Mouse (Mus musculus) forebrain, embryonic 11.5 days (tissue): ENCODE results near the gene Acot11. TPM values are rescaled to one million over a fixed set of nuclear protein-coding genes. Genes with fewer than 3 reads are reported as not detected.
A peak's percentile ranks its signal among the peaks of the same experiment; 100 is the strongest.
"Not testable (repeated sequence)": the region's sequence is repeated elsewhere in the genome, so short reads cannot be mapped to it uniquely, and the experiment has no call there.

Experiments
- ATAC-seq: fragments of 200-750 bp; cut with Nextera tagmentation; replicated peaks from 2 replicates; pipeline ENCODE4 v1.8.0; 2017; ENCODE audit warnings: moderate TSS enrichment; ENCODE audit not compliant: low FRiP score
- DNase-seq: peaks from one replicate; pipeline ENCODE4 v3.0.0-alpha.2; 2017; ENCODE audit warnings: low spot score
- H3K27ac ChIP-seq: fragments of 300-500 bp; sonication (generic); 2 replicates; pipeline ENCODE4 v1.5.1; 2014; ENCODE audit warnings: low read depth, low read length
- H3K27me3 ChIP-seq: fragments of 300-500 bp; sonication (generic); 2 replicates; pipeline ENCODE4 v1.6.1; 2014; ENCODE audit warnings: mild to moderate bottlenecking, low read length, mixed read lengths; ENCODE audit not compliant: control insufficient read depth, insufficient read depth
- H3K36me3 ChIP-seq: fragments of 300-500 bp; sonication (generic); 2 replicates; pipeline ENCODE4 v1.6.1; 2014; ENCODE audit warnings: mild to moderate bottlenecking, low read length, moderate library complexity, mixed read lengths; ENCODE audit not compliant: control insufficient read depth, insufficient read depth
- H3K4me1 ChIP-seq: fragments of 300-500 bp; sonication (generic); replicated peaks from 2 replicates; pipeline ENCODE4 v1.6.1; 2014; ENCODE audit warnings: low read length, mixed read lengths; ENCODE audit not compliant: control insufficient read depth, insufficient read depth
- H3K4me2 ChIP-seq: fragments of 300-500 bp; sonication (generic); 2 replicates; pipeline ENCODE4 v1.6.1; 2014; ENCODE audit warnings: low read depth, mild to moderate bottlenecking, low read length, moderate library complexity, mixed read lengths; ENCODE audit not compliant: severe bottlenecking
- H3K4me3 ChIP-seq: fragments of 300-500 bp; sonication (generic); 2 replicates; pipeline ENCODE4 v1.5.1; 2014; ENCODE audit warnings: low read depth, low read length
- H3K9ac ChIP-seq: fragments of 300-500 bp; sonication (generic); 2 replicates; pipeline ENCODE4 v1.6.1; 2014; ENCODE audit warnings: low read length
- H3K9me3 ChIP-seq: fragments of 300-500 bp; sonication (generic); 2 replicates; pipeline ENCODE4 v1.6.1; 2016; ENCODE audit warnings: low read length, mixed read lengths; ENCODE audit not compliant: control insufficient read depth
- WGBS: fragments of 180-500 bp; shearing (Covaris S2); extraction: QIAGEN DNeasy Blood & Tissue Kit; methylation state at CpG from one replicate; pipeline ENCODE4 v1.1.7; 2014; 5-methylcytosine and 5-hydroxymethylcytosine counted together
- polyA plus RNA-seq: library from polyadenylated mRNA; unstranded; fragments of >200 nt; fragmentation: Nextera tagmentation; extraction: Ambion mirVana; gene quantifications from 2 replicates; pipeline ENCODE4 v1.2.1, GENCODE M21; 2014

Gene Acot11
- polyA plus RNA-seq, 1 experiment from 2014 or later, result 1.8 TPM

GRCm38 (mm10) chr4:106747001-106747580 is 57.7 kb downstream of the Acot11 start:
- DNase-seq (no peak), ATAC-seq (no peak)
- no peaks in the 10 kb centered on the region for H3K27me3 ChIP-seq
- peaks cover 2% of the 10 kb centered on the region; the same call in 1 of the 2 replicates for H3K4me1 ChIP-seq
- H3K4me2 ChIP-seq, result no peak overlapping the region
- H3K9me3 ChIP-seq, result no peaks in the 10 kb centered on the region
- H3K36me3 ChIP-seq, result no peaks in the 10 kb centered on the region
- no peak overlapping the region for H3K27ac ChIP-seq
- H3K9ac ChIP-seq, result no peak overlapping the region
- WGBS, result 88% methylated on average over 1 of the region's 1 CpGs
- H3K4me3 ChIP-seq, result no peak overlapping the region

GRCm38 (mm10) chr4:106745862-106746261 is 58.9 kb downstream of the Acot11 start:
- no peak overlapping the region for H3K4me3 ChIP-seq
- H3K4me1 ChIP-seq, result peaks cover 2% of the 10 kb centered on the region; the same call in 1 of the 2 replicates
- no peak overlapping the region for H3K9ac ChIP-seq
- H3K27ac ChIP-seq, result no peak overlapping the region
- H3K9me3 ChIP-seq, result no peaks in the 10 kb centered on the region
- no peaks in the 10 kb centered on the region for H3K36me3 ChIP-seq
- no peak for ATAC-seq
- DNase-seq, result no peak
- H3K4me2 ChIP-seq, result no peak overlapping the region
- H3K27me3 ChIP-seq, result no peaks in the 10 kb centered on the region
- WGBS, result 84% methylated on average over 7 of the region's 7 CpGs

DNA sequence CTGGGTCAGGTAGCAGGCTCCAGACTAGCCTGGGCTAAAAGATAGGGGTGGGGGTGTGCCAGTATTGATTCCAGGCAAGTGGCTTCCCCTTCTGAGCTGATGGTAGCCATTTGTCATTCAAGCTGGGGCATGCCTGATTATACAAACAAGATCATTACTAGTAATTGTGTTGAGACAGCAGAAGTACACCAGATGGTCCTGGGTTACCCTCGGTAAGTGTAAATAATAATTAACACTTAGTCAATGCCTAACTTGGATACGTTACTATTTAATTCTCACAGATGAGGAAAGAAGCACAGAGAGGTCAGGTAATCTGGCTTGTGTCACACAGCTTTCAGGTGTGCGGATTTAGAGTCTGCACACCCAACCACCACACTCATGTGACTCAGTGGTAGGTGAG is 66.9 kb downstream of the Acot11 start:
- 79% methylated on average over 3 of the region's 3 CpGs for WGBS

DNA sequence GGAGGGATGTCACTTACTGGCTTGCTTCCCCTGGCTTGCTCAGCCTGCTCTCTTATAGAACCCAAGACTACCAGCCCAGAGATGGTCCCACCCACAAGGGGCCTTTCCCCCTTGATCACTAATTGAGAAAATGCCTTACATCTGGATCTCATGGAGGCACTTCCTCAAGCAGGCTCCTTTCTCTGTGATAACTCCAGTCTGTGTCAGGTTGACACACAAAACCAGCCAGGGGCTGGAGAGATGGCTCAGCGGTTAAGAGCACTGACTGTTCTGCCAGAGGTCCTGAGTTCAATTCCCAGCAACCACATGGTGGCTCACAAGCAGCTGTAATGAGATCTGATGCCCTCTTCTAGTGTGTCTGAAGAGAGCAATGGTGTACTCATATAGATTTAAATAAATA is 67.9 kb downstream of the Acot11 start:
- not testable (repeated sequence) for ATAC-seq, H3K4me2 ChIP-seq, H3K9ac ChIP-seq, H3K27ac ChIP-seq, DNase-seq, H3K27me3 ChIP-seq, H3K36me3 ChIP-seq, H3K4me1 ChIP-seq, H3K4me3 ChIP-seq, H3K9me3 ChIP-seq
- WGBS, result 67% methylated on average over 1 of the region's 1 CpGs

More for the DNA sequence above, 66.9 kb downstream of the Acot11 start:
- Histone ChIP-seq H3K4me3 (no peak overlapping the region), H3K27ac (no peak overlapping the region), H3K36me3 (no peaks in the 10 kb centered on the region), H3K27me3 (no peaks in the 10 kb centered on the region), H3K9ac (no peak overlapping the region), H3K4me2 (no peak overlapping the region), H3K4me1 (no peaks in the 10 kb centered on the region), H3K9me3 (no peaks in the 10 kb centered on the region)
- DNase-seq (no peak), ATAC-seq (no peak)

DNA sequence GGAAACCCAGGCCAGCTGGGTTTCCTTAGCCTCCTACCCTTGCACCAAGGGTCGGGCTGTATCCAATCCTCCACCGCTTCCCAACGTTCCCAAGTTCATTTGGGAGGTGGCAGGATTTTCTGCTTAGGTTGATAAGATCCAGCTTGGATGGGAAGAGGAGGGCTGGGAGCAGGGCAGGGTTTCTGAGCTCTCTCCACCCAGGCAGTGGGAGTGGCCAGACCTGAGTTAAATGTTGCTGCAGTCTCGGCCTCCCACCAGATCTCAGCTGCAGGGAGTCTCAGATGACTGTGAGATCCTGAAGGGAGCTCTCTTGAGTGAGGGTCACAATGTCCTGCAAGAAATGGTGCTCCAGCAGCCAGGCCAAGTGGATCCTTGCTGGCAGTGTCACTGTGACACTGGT is 71.2 kb downstream of the Acot11 start, which contains the start of gene Fam151a:
TSS of gene Fam151a (plus strand) at position 254 of the 400 bp plus-strand sequence.
- no peak within 1 kb of the TSS for H3K4me2 ChIP-seq
- ATAC-seq (no peak), DNase-seq (no peak)
- no peak within 1 kb of the TSS for H3K27ac ChIP-seq
- H3K4me3 ChIP-seq, result no peak within 1 kb of the TSS
- H3K9me3 ChIP-seq, result no peaks in the 10 kb centered on the region
- H3K9ac ChIP-seq, result no peak within 1 kb of the TSS
- 58% methylated on average over 4 of the region's 4 CpGs for WGBS
- H3K27me3 ChIP-seq, result no peaks in the 10 kb centered on the region
- no peaks in the 10 kb centered on the region for H3K36me3 ChIP-seq
- H3K4me1 ChIP-seq, result no peaks in the 10 kb centered on the region

DNA sequence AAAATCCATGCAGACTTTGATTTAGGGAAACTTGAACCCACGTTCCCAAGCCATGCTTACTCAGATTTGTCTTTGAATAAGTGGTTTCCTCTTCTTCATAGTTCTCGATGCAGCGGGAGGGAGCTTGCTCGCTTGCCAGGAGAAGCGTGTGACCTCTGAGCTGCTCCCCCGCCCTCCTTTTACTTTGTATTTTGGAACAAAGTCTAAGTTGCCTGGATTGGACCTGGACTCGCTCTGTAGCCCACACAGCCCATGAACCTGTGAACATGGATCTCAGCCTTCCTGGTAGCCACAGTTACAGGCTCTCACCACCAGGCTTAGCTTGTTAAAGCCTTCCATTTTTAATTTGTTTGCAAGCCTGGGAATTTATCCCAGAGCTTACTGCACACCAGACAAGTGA is 74.0 kb downstream of the Acot11 start, which contains the start of gene Mroh7:
TSS of gene Mroh7 (minus strand) at position 112 of the 400 bp plus-strand sequence.
- ATAC-seq, result no peak

DNA sequence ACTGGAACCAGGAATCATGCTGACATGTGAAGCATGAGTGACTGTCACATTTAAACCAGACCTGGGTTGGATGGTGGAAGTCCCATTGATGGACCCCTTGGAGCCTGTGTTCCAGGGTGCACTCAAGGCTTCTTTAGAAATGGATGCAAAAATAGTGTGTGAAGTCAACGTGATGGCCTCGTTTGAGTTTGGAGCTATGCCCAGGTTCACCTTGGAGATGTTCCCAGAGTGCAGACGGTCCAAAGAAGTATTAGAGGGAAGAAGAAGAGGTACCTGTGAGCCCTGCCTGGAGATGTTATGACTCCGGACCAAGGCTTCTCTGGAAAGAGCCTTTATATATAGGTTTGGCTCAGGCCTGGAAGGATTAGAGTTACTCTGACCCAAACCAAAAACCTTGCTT is 84.2 kb downstream of the Acot11 start:
- Histone ChIP-seq H3K27ac (no peak overlapping the region), H3K4me3 (no peak overlapping the region), H3K36me3 (no peaks in the 10 kb centered on the region), H3K4me1 (no peaks in the 10 kb centered on the region), H3K9ac (no peak overlapping the region), H3K27me3 (no peaks in the 10 kb centered on the region), H3K4me2 (no peak overlapping the region), H3K9me3 (no peaks in the 10 kb centered on the region)
- 90% methylated on average over 4 of the region's 4 CpGs for WGBS
- DNase-seq (no peak), ATAC-seq (no peak)

More for the DNA sequence above, 74.0 kb downstream of the Acot11 start, which contains the start of gene Mroh7:
- DNase-seq, result no peak
- H3K9ac ChIP-seq, result no peak within 1 kb of the TSS
- no peaks in the 10 kb centered on the region for H3K9me3 ChIP-seq
- no peak within 1 kb of the TSS for H3K27ac ChIP-seq
- H3K4me3 ChIP-seq, result no peak within 1 kb of the TSS
- H3K4me1 ChIP-seq, result no peaks in the 10 kb centered on the region
- H3K27me3 ChIP-seq, result no peaks in the 10 kb centered on the region
- H3K4me2 ChIP-seq, result no peak within 1 kb of the TSS
- WGBS, result 87% methylated on average over 7 of the region's 7 CpGs
- no peaks in the 10 kb centered on the region for H3K36me3 ChIP-seq

DNA sequence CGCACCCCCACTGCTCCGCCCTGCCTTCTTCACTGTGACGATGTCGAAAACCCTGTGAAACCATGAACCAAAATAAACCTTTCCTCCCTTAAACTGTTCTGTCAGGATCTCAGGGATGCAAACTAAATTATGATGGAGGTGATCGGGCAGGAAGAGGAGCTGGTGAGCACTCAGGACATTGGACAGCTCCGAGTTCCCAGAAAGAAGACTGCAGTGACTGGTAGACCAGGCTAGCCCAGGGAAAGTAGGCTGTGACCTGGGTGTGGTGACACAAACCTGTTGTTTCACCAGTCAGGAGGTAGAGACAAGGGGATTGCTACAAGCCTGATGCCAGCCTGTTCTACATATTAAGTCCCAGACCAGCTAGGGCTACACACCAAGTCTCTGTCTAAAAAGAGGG is 91.2 kb downstream of the Acot11 start:
- Histone ChIP-seq H3K9me3 (no peaks in the 10 kb centered on the region), H3K27me3 (no peaks in the 10 kb centered on the region), H3K9ac (no peak overlapping the region), H3K27ac (no peak overlapping the region), H3K36me3 (no peaks in the 10 kb centered on the region), H3K4me3 (no peak overlapping the region), H3K4me2 (no peak overlapping the region), H3K4me1 (no peaks in the 10 kb centered on the region)
- ATAC-seq (no peak), DNase-seq (no peak)
- 92% methylated on average over 6 of the region's 6 CpGs for WGBS

DNA sequence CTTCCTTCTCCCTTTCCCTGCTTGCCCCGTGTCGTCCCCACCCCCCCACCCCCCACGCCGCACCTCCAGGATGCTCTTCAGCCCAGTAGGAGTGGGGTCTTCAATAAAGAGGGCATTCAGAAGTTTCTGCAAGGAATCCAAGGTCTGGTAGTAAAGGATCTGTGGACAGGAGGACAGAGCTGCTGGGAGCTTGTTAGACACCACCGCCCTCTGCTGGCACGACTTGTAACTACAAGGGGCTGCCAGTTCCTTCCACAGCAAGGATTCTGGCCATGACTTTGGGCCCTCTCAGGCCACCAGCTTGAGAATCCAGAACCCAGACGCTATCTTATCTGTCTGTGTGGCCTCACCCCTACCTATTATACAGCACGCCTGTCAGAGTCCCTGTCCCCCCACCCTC is 96.4 kb downstream of the Acot11 start:
- peaks cover 5% of the 10 kb centered on the region; the same call in 1 of the 2 replicates for H3K4me1 ChIP-seq
- no peaks in the 10 kb centered on the region for H3K36me3 ChIP-seq
- no peaks in the 10 kb centered on the region for H3K27me3 ChIP-seq
- H3K4me3 ChIP-seq, result no peak overlapping the region
- H3K4me2 ChIP-seq, result no peak overlapping the region
- H3K9me3 ChIP-seq, result no peaks in the 10 kb centered on the region
- peak; percentile 91 for DNase-seq
- no peak overlapping the region for H3K9ac ChIP-seq
- 1% methylated on average over 8 of the region's 8 CpGs for WGBS
- no peak overlapping the region for H3K27ac ChIP-seq
- peak; percentile 24; the same call in 1 of the 2 replicates for ATAC-seq
